Mouse (Mus musculus) thymus, postnatal 14 days (tissue): ENCODE data around the gene Map4k3.
"Not testable (repeated sequence)": the region's sequence is repeated elsewhere in the genome, so short reads cannot be mapped to it uniquely, and the experiment has no call there.

Source experiments
- DNase-seq: peaks from one replicate; pipeline ENCODE4 v3.0.0; 2021

Gene Map4k3

DNA sequence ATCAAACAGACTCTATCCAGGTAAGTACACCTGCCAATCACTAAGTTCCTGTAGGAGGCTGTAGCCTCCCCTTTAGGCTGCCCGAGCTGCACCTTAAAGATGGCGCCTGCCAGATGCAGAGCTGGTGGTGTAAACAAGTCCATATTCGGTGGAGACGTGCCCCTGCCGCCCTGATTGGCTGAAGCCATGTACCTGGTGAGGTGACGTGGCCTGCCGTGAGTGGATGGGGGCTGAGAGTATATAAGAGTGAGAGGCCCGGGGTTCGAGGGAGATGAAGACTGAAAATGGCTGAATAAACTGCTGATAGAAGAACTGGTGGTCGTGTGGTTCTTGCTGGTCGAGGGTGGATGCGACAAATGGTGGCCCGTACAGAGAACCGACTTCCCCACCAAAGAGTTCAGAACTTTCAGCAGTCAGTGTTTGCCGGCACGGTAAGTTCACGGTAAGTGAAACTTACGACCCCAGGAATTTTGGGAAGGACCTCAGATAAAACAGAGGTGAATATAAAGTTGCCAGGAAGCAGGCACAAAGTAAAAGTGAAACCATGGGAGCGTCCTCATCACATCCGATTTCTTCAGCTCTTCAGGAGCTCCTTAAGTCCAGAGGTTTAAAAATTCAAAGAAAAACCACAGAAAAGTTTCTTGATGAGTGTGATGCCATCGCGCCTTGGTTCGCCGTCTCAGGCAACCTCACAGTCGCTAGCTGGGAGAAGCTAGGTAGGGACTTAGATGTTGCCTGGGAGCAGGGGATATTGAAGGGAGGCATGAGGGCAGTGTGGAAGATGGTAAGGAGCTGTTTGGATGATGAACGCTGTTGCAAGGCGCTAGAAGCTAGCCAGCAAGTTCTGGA, 164.3 kb downstream of the Map4k3 start:
- peak; percentile 49 for DNase-seq

DNA sequence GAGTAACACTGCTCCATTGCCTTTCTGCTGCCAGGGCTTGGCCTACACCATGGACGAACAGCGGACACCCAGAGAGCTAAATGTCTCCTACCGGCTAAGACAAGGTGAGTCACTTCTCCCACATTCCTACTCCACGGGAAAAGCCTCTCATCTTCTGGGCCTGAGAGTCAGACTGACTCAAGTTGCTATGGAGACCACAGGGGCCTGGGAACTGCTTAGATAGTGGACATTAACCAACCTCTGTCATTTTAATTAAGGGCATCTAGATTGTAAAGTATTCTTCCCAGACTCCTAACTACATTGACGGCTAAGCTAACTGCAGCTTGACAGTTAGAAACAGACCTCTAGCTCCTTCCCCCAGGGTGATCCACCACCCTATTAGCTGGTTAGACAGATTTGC, 165.5 kb downstream of the Map4k3 start:
- no peak for DNase-seq

DNA sequence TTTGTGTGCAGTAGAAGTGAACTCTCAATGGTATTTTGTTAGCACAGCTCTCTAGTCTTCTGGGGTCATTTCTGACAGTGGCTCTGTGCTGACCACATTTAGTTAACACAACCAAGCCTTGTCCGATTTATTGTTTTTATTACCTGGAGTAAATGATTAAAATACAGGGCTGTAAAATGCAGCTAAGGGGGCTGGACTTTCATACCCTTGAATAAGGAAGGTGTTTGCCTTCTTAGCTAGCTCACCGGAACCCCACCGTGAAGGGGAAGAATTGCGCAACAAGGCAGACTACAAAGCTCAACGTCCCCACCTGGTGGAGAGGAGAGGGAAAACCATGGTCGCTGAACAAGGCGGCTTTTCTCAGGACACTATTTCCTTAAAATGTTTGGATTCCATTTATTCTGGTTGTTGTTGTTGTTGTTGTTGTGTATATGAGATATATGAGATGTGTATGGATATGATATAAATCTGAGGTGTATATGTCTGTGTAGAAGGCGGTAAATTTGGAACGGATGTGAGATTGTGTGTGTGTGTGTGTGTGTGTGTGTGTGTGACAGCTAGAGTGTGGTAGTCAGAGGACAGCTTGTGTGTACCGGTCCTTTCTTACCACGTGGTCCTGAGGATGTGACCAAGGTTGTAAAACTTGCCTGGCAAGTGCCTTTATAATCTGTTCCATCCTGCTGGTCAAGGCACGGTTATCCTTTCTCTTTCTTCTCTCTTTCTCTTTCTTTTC, 167.4 kb downstream of the Map4k3 start:
- DNase-seq, result peak; percentile 84

DNA sequence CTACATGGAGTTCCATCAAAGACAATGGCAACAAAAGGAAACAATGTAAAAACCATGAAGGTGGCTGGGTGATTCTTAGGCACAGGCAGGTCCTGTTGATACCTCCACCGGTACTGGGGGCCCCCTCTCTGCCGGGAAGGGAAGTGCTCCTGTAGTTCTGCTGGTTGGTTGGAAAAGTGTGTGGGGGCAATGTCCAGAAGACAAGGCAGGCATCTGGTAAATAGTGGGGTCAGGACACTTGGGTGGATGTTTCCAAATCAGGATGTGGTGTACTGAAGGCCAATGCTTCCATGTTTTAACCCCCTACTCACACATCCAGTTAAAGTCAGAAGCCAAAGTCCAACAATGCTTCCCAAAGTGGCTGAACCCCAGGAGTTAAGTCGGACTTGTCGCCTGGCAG, 168.5 kb downstream of the Map4k3 start:
- DNase-seq, result no peak

DNA sequence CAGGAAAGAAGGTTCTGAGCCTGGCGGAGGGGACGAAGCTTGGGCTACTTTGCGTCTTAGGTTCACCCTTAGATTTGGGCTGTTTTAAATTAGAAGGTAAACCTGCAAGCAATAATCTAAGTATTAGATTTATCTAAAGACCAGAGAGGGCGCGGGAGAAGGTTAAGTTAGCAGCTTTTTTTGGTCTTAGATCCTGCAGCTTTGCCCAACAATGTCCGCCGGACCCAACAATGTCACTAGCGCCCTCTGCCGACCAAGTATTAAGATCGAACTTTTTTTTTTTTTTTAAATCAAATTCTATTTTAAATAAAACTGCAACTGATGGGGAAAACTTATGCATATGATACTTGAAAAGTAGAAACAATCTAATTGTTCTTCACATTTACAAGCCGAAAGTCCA, 169.2 kb downstream of the Map4k3 start:
- DNase-seq, result peak; percentile 55

DNA sequence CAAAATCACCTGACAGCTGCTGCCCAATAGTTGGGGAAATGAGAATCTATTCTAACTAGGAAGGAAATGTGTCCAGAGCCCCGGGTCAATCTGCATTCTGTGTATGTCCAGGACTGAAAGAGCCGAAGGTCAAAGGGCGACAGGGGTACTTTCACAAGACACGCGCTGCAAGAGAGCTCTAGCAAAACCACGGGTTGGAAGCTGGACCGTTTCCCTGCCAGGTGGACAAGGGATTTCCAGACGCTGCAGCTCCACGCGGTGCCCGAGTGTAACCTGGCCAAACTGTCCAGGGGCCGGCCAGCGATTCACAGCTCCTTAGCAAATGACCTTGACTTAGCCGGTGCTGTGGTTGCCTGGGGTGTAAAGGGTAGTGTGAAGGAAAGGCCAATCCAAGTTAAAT, 169.7 kb downstream of the Map4k3 start:
- DNase-seq, result no peak

DNA sequence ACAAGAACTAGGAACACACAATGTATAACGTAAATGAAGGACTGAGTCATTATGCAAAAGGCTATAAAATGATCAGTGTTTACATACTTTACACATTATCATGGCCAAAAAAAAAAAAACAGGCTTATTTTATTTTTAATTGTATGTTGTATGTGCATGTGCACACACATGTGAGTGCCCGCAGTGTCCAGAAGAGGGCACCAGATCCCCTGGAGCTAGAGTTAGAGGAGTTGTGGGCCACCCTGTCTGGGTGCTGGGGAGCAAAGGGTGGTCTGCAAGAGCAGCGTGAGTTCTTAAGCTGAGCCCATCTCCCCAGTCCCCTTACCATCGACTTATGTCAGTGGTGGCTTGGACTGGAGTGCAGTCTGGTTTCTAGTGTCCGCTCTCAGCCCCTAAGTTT, 170.8 kb downstream of the Map4k3 start:
- DNase-seq, result no peak

DNA sequence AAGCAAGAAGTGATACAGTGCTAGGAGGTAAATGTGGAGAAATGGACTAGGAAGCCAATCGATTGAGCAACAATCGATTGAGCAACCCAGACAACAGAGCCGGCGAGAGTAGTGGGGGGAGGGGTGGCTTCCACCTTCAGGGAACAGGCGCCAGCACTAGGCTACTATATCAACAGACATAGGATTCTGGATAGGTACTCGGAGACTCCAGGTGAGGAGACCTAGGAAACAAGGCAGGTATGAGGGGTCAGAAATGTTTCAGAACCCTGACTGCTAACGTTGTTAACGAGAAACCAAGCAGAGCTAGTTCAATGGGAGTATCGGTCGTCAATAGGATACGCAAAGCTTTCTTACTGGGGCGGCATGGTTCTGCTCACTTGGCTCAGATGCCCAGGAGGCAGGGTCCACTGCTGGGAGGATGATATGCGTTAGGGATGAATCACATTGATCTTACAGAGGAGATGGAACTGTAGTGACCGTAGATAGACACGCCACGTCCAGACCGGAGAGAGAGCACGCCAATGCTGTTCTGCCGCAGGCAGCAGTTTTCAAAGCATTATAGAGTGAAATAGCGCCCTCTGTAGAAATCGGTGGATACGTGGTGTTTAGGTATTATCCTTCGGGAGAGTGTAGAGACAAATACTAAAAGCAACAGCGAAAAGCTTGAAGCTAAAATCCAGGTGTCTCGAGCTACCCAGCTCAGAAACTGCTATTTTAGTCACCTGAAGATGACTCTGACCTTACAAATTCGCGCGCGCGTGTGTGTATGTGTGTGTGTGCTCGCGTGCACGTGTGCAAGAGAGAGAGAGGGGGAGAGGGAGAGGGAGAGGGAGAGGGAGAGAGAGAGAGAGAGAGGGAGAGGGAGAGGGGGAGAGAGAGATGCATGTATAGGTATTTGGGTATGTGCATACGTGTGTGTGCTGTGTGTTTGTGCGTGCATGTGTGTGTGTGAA, 174.7 kb downstream of the Map4k3 start:
- DNase-seq, result peak; percentile 80

DNA sequence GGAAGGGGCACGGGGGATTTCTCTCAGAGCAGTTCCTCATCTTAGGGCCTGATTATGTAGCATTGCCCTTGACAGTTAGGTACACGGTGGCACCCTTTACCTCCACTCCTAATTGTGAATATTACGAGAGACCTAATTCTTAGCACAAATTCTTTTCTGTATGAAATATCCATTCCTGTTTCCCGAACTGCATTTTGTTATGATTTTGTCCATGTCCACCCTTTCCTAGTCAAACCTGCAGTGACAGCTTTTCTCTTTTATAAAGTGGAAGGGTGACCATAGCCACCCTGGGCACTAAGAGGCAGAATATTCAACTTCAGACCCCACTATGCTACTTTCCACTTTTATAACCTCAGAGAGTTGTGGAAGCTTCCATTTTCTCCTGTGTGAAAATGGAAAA, 175.6 kb downstream of the Map4k3 start:
- DNase-seq, result no peak

DNA sequence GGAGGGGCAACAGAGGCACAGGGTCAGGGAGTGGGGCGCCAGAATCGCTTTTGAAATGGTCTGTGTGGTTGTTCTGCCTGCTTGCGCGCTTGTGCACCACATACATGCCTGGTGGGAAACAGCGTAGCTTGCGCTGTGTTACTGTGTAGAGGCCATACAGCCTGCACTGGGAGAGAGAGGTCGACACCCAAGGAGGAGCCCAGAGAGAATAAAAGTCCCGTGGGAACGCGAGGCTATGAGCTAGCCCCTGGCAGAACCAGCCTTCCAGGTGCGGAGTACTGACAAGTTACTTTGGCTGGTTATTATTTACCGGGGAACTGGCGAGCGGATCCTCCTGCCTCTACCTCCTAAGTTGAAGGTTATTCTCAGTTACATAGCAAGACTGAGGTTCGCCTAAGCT, 177.3 kb downstream of the Map4k3 start:
- no peak for DNase-seq

DNA sequence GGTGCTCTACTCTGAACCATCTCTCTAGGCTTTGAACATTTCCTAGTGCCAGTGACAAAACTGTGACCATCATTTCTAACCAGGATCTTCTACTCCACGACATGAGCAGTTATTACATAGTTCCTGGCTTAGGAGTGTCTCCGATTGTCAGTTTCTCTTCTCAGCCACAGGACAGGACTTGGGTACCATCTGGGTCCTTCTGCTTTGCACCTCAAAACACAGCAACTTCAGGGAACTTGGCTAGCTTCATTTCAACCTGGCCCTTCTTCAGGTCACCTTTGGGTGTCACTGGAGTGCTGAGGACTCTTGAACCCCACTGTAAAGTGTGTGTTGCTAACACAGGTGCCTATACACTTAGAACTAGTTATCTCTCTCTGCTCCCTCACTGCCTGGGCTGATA, 181.4 kb downstream of the Map4k3 start:
- DNase-seq, result no peak

DNA sequence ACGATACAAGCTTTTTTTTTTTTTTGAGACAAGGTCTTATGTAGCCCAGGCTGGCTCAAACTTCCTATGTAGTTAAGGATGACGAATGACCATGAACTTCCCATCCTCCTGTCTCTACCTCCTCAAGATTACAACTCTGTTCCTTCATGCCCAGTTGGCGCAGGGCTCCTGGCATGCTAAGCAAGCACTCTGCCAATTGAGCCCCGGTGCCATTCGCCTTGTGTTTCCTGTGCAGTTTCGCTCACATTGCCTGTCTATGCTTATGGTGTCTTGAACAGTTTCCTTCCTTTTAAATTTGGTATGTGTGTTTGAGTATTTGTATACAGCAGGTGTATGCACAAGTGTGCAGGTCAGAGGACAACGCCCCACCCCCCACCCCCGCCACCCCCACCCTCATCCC, 182.1 kb downstream of the Map4k3 start:
- no peak for DNase-seq

DNA sequence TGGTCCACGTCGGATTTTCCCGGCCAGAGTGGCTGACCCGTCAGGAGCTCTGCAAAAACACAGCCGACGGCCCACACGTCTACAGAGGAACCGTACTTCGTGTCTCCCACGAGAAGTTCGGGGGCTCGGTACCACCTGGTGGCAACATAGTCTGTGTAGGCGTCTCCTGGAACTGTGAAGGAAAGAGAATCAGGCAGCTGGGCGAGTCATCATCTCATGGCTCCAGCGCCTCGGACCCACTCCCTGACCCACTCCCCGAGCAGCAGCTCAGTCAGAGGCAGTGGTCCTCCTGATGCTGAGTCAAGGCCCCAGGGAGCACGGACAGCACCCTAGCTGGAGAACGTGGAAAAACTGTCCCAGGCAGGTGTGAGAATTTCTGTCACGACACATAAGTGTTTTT, 184.6 kb downstream of the Map4k3 start:
- no peak for DNase-seq

DNA sequence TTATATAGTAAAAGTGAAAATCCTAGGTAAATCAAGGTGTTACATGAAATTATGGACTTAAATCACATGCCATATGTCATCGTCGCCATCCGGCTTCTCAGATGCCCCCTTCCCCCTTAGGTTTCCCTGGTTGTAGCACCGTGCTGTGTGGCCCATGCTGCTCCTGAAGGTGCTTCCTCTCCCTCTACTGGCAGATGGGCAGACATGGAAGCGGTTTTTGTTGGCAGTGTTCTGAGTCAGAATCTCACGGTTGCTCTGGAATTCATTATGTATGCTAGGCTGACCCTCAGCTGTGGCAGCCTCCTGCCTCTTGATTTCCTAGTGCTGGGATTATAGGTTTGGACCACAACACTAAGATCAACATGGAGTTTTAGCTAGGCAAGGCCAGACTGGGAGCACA, 191.1 kb downstream of the Map4k3 start:
- no peak for DNase-seq

DNA sequence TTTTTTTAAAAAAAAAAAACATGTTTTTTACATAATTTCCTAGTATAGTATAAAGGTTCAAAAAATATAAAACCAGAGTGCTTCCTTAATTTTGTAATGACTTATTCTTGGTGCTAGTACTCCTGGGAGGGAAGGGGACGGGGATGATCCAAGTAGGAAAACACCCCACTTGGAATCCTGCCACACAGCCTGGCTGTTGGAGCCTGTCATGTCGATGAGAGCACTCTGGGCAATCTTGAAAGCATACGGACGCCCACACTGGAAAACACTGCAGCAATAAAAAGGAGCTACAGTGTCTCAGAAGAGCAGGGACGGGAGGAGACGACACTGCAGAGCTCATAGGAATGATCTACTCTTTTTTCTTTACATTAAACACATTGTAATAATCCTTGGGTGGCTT, 192.7 kb downstream of the Map4k3 start:
- no peak for DNase-seq

DNA sequence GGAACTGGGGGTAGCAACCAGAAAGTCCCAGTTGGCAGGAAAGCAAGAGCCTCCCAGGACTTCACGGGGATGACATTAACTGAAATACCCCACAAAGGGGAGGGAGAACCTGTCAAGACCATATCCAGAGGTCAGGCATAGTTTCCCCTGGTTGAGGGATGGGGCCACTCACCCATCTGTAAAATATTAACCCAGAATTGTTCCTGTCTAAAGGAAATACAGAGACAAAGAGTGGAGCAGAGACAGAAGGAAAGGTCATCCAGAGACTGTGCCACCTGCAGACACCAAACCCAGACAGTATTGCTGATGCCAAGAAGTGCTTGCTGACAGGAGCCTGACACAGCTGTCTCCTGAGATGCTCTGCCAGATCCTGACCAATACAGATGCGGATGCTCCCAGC, 196.9 kb downstream of the Map4k3 start:
- not testable (repeated sequence) for DNase-seq
